ENCODE assay signal across 29 mouse cellular contexts in the genomic region with DNA sequence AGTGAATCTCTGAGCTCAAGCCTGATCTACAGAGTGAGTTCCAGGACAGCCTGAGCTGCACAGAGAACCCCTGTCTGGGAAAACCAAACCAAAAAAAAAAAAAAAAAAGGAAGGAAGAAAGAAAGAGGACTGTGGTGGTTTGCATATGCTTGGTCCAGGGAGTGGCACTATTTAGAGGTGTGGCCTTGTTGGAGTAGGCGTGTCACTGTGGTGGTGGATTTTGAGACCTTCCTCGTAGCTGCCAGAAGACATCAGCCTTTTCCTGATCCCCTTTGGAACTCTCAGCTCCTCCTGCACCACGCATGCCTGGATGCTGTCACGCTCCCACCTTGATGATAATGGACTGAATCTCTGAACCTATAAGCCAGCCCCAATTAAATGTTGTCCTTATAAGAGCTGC. TPM values are rescaled to one million over a fixed set of nuclear protein-coding genes. Genes with fewer than 3 reads are reported as not detected.
A peak's percentile ranks its signal among the peaks of the same experiment; 100 is the strongest.
DNase-seq lines count a peak whose midpoint lies in the region; ATAC-seq and TF ChIP-seq lines count a peak whose summit lies in the region.
"Had no signal": no experiment of that assay in that cellular context is flagged by ENCODE, and none has a peak within 500 bp of the region (broad histone marks: within the 10 kb centered on the region; RNA-seq: fewer than 3 reads in every experiment).

No protein-coding gene starts in this region.

- H3K4me2 ChIP-seq in heart, embryonic 11.5 days = no peak overlapping the region
- H3K4me2 ChIP-seq: embryonic facial prominence, embryonic 13.5 days; embryonic facial prominence, embryonic 15.5 days; forebrain, embryonic 12.5 days had no signal

- H3K9me3 ChIP-seq in heart, embryonic 10.5 days = no peaks in the 10 kb centered on the region
- H3K9me3 ChIP-seq in heart, embryonic 11.5 days (replicated peaks; ENCODE audit: control insufficient read depth, low read length) = no peaks in the 10 kb centered on the region
- no peaks in the 10 kb centered on the region for H3K9me3 ChIP-seq in MEL (replicated peaks; ENCODE audit: insufficient read depth, low read length)
- H3K9me3 ChIP-seq: embryonic facial prominence, embryonic 13.5 days; embryonic facial prominence, embryonic 15.5 days; forebrain, embryonic 10.5 days; forebrain, embryonic 12.5 days; G1E had no signal

- DNase-seq in heart, embryonic 10.5 days (ENCODE audit: low spot score) = peak; percentile 9
- DNase-seq in MEL (ENCODE audit: low read depth, low spot score) (no peak), ZHBTc4 (ENCODE audit: low read depth, low spot score) (peak; percentile 53)
- DNase-seq in adrenal gland, adult 8-10 months = no peak
- DNase-seq in kidney, postnatal 10 days = no peak
- DNase-seq: adrenal gland, adult 2 months; adrenal gland, postnatal 14 days; adrenal gland, postnatal 36 days; B cell, adult 2 months; cerebellum, adult 11-12 months; cerebellum, adult 2 months; cerebellum, adult 9-11 months; cerebellum, postnatal 14 days; cerebellum, postnatal 36 days; embryo, embryonic 11 days had no signal

- H3K9ac ChIP-seq in heart, embryonic 11.5 days (ENCODE audit: low read depth, low read length) = no peak overlapping the region
- no peak overlapping the region for H3K9ac ChIP-seq in MEL (ENCODE audit: control insufficient read depth, low read depth, low read length, poor library complexity, severe bottlenecking)
- H3K9ac ChIP-seq: embryonic facial prominence, embryonic 13.5 days; embryonic facial prominence, embryonic 15.5 days; forebrain, embryonic 12.5 days had no signal

- no peak for TF ChIP-seq EP300 in MEL (IDR thresholded peaks at IDR 0.05; ENCODE audit: low read depth in 1 of 2, low read length in 2 of 2)

- no peak for TF ChIP-seq RAD21 in MEL (IDR thresholded peaks at IDR 0.05; ENCODE audit: low read depth, low read length)

- WGBS in heart, embryonic 10.5 days = 83% methylated on average over 4 of the region's 4 CpGs
- 87% methylated on average over 4 of the region's 4 CpGs for WGBS in heart, embryonic 11.5 days (ENCODE audit: insufficient replicate concordance)

- H3K27me3 ChIP-seq in heart, embryonic 10.5 days (ENCODE audit: insufficient read depth, poor library complexity, severe bottlenecking) = no peaks in the 10 kb centered on the region
- no peaks in the 10 kb centered on the region for H3K27me3 ChIP-seq in heart, embryonic 11.5 days (ENCODE audit: control insufficient read depth, insufficient read depth, low read length)
- no peaks in the 10 kb centered on the region for H3K27me3 ChIP-seq in MEL (ENCODE audit: control insufficient read depth in 1 of 2, insufficient read depth in 2 of 2, low read length in 2 of 2)
- H3K27me3 ChIP-seq: CH12.LX; embryonic facial prominence, embryonic 13.5 days; embryonic facial prominence, embryonic 15.5 days; forebrain, embryonic 12.5 days had no signal

- H3K4me1 ChIP-seq in heart, embryonic 10.5 days = no peaks in the 10 kb centered on the region
- no peaks in the 10 kb centered on the region for H3K4me1 ChIP-seq in heart, embryonic 11.5 days (ENCODE audit: control insufficient read depth, insufficient read depth, low read length)
- 0 out of 4 replicates have a peak, but pooled peaks cover 0 to 4% of the 10 kb centered on the region in 2 experiments for H3K4me1 ChIP-seq in MEL (ENCODE audit: control insufficient read depth in 1 of 2, insufficient read depth in 2 of 2, low read length in 2 of 2)
- H3K4me1 ChIP-seq: embryonic facial prominence, embryonic 13.5 days; embryonic facial prominence, embryonic 15.5 days; forebrain, embryonic 10.5 days; forebrain, embryonic 12.5 days had no signal

- no peak for ATAC-seq in heart, embryonic 11.5 days (replicated peaks; ENCODE audit: insufficient number of reproducible peaks, low FRiP score, low TSS enrichment)
- ATAC-seq: CD4-positive, CD25-positive, alpha-beta regulatory T cell, adult 4 months; forebrain, embryonic 14.5 days; forebrain, embryonic 16.5 days had no signal

- H3K79me2 ChIP-seq in MEL (ENCODE audit: control insufficient read depth, insufficient read depth, low read length, poor library complexity) = no peaks in the 10 kb centered on the region

- TF ChIP-seq CTCF in MEL (IDR thresholded peaks at IDR 0.05 in 2 of 3, conservative IDR thresholded peaks at IDR 0.05 in 1 of 3; ENCODE audit: control insufficient read depth in 1 of 3, insufficient read depth in 1 of 3, low read depth in 2 of 3, low read length in 3 of 3, poor library complexity in 1 of 3, severe bottlenecking in 1 of 3) = no peak

- no peak overlapping the region for H3K4me3 ChIP-seq in heart, embryonic 10.5 days
- no peak overlapping the region for H3K4me3 ChIP-seq in heart, embryonic 11.5 days (ENCODE audit: low read depth, low read length)
- no peak overlapping the region for H3K4me3 ChIP-seq in MEL (ENCODE audit: control insufficient read depth in 1 of 2, insufficient read depth in 1 of 2, low read depth in 2 of 2, low read length in 2 of 2)
- H3K4me3 ChIP-seq: embryonic facial prominence, embryonic 13.5 days; embryonic facial prominence, embryonic 15.5 days; erythroblast, embryonic 14.5 days; forebrain, embryonic 10.5 days; forebrain, embryonic 12.5 days had no signal

- H3K27ac ChIP-seq in heart, embryonic 10.5 days = no peak overlapping the region
- H3K27ac ChIP-seq in heart, embryonic 11.5 days (ENCODE audit: low read depth, low read length) = no peak overlapping the region
- H3K27ac ChIP-seq in MEL (ENCODE audit: control insufficient read depth, low read depth, low read length) = no peak overlapping the region
- H3K27ac ChIP-seq: embryonic facial prominence, embryonic 13.5 days; embryonic facial prominence, embryonic 15.5 days; forebrain, embryonic 10.5 days; forebrain, embryonic 12.5 days had no signal

- TF ChIP-seq POLR2A in MEL (IDR thresholded peaks at IDR 0.05; ENCODE audit: control insufficient read depth in 1 of 2, insufficient read depth in 1 of 2, low read depth in 1 of 2, low read length in 2 of 2, poor library complexity in 1 of 2) = no peak

- H3K36me3 ChIP-seq in heart, embryonic 10.5 days = peaks cover 45% of the 10 kb centered on the region
- peaks cover 16% of the 10 kb centered on the region for H3K36me3 ChIP-seq in heart, embryonic 11.5 days (ENCODE audit: control insufficient read depth, insufficient read depth, low read length)
- H3K36me3 ChIP-seq in MEL (ENCODE audit: control insufficient read depth in 1 of 2, insufficient read depth in 2 of 2, low read length in 2 of 2) = peaks cover 0 to 7% of the 10 kb centered on the region in 2 experiments; a peak in 2 of 4 replicates

TF ChIP-seq in MEL, 35 proteins besides CTCF, POLR2A, EP300 and RAD21:
- peak; percentile 32; the same call in 1 of the 2 replicates for TF ChIP-seq ZNF384 (IDR thresholded peaks at IDR 0.05; ENCODE audit: low read depth, low read length)
- no peak for TF ChIP-seq RCOR1 (IDR thresholded peaks at IDR 0.05; ENCODE audit: low read depth, low read length)

RNA-seq across cellular contexts. Expression of gene Mitd1, which starts 6.8 kb away (rescaled TPM):
- 11.8 and 19.7 TPM in 2 replicates for polyA plus RNA-seq in heart, embryonic 10.5 days (2016; fragmentation: Nextera tagmentation; extraction: Ambion mirVana)
- polyA plus RNA-seq in heart, embryonic 11.5 days (2014; fragmentation: Nextera tagmentation; extraction: Ambion mirVana) = 15.9 and 16.4 TPM in 2 replicates
- 16.3 and 20.9 TPM in 2 replicates for total RNA-seq in MEL (2012; rRNA removed)
- 10 to 100 TPM in 1 of 2 experiments, not detected in 1; 23.0 TPM for polyA plus RNA-seq in MEL (2012; ENCODE audit: insufficient read depth in 1 of 2, insufficient read length in 2 of 2, low read depth in 1 of 2, low replicate concordance in 2 of 2, missing spikeins in 1 of 2)
- total RNA-seq in adrenal gland, adult 8-10 months (2022) = 10 to 100 TPM; 11.9 to 16.9 (median 15.1) TPM

RNA-seq across cellular contexts. Expression of gene Mrpl30, which starts 6.9 kb away (rescaled TPM):
- polyA plus RNA-seq in heart, embryonic 10.5 days (2016; fragmentation: Nextera tagmentation; extraction: Ambion mirVana) = 245 and 262 TPM in 2 replicates
- 260 and 280 TPM in 2 replicates for polyA plus RNA-seq in heart, embryonic 11.5 days (2014; fragmentation: Nextera tagmentation; extraction: Ambion mirVana)
- 255 and 257 TPM in 2 replicates for total RNA-seq in MEL (2012; rRNA removed)
- polyA plus RNA-seq in MEL (2012; ENCODE audit: insufficient read depth in 1 of 2, insufficient read length in 2 of 2, low read depth in 1 of 2, low replicate concordance in 2 of 2, missing spikeins in 1 of 2) = 100 to 1,000 TPM; 189 to 260 TPM
- total RNA-seq in adrenal gland, adult 8-10 months (2022) = 100 to 1,000 TPM; 146 to 176 (median 161) TPM

RNA-seq across cellular contexts. Expression of gene Lipt1, which starts 11.9 kb away (rescaled TPM):
- 8.2 and 8.7 TPM in 2 replicates for polyA plus RNA-seq in heart, embryonic 10.5 days (2016; fragmentation: Nextera tagmentation; extraction: Ambion mirVana)
- 8.3 and 9.9 TPM in 2 replicates for polyA plus RNA-seq in heart, embryonic 11.5 days (2014; fragmentation: Nextera tagmentation; extraction: Ambion mirVana)
- total RNA-seq in MEL (2012; rRNA removed) = 7.0 and 7.9 TPM in 2 replicates
- 1 to 10 TPM in 1 of 2 experiments, not detected in 1; 7.1 TPM for polyA plus RNA-seq in MEL (2012; ENCODE audit: insufficient read depth in 1 of 2, insufficient read length in 2 of 2, low read depth in 1 of 2, low replicate concordance in 2 of 2, missing spikeins in 1 of 2)
- total RNA-seq in adrenal gland, adult 8-10 months (2022) = 10 to 100 TPM; 13.6 to 15.7 (median 14.9) TPM
- polyA plus RNA-seq: erythroblast, embryonic 14.5 days had no signal

RNA-seq across cellular contexts. Expression of gene Tsga10, which starts 17.2 kb away (rescaled TPM):
- 4.1 and 4.6 TPM in 2 replicates for polyA plus RNA-seq in heart, embryonic 10.5 days (2016; fragmentation: Nextera tagmentation; extraction: Ambion mirVana)
- polyA plus RNA-seq in heart, embryonic 11.5 days (2014; fragmentation: Nextera tagmentation; extraction: Ambion mirVana) = 4.2 and 4.6 TPM in 2 replicates
- 0.35 and 0.49 TPM in 2 replicates for total RNA-seq in MEL (2012; rRNA removed)
- under 1 TPM in 1 of 2 experiments, not detected in 1; 0.64 TPM for polyA plus RNA-seq in MEL (2012; ENCODE audit: insufficient read depth in 1 of 2, insufficient read length in 2 of 2, low read depth in 1 of 2, low replicate concordance in 2 of 2, missing spikeins in 1 of 2)
- 1 to 10 TPM; 3.9 to 6.6 (median 5.3) TPM for total RNA-seq in adrenal gland, adult 8-10 months (2022)

RNA-seq across cellular contexts. Expression of gene Lyg2, which starts 32.9 kb away (rescaled TPM):
- polyA plus RNA-seq in heart, embryonic 10.5 days (2016; fragmentation: Nextera tagmentation; extraction: Ambion mirVana) = not detected in 2 replicates
- polyA plus RNA-seq in heart, embryonic 11.5 days (2014; fragmentation: Nextera tagmentation; extraction: Ambion mirVana) = not detected in 2 replicates
- not detected in 2 replicates for total RNA-seq in MEL (2012; rRNA removed)
- polyA plus RNA-seq in MEL (2012; ENCODE audit: insufficient read depth in 1 of 2, insufficient read length in 2 of 2, low read depth in 1 of 2, low replicate concordance in 2 of 2, missing spikeins in 1 of 2) = not detected
- not detected for total RNA-seq in adrenal gland, adult 8-10 months (2022)
- total RNA-seq: adrenal gland, adult 2 months; adrenal gland, postnatal 14 days; adrenal gland, postnatal 36 days; CH12.LX; common myeloid progenitor, adult 5-6 weeks had no signal
- polyA plus RNA-seq: adrenal gland, adult 2 months; CD4-positive, CD25-positive, alpha-beta regulatory T cell, adult 4 months; embryonic facial prominence, embryonic 11.5 days; embryonic facial prominence, embryonic 13.5 days; erythroblast, embryonic 14.5 days; forebrain, embryonic 10.5 days; forebrain, embryonic 12.5 days; forebrain, embryonic 14.5 days; forebrain, embryonic 16.5 days; frontal cortex, adult 2 months; G1E had no signal

Comparison
In these comparisons a context has a peak if more than half of its experiments do, and no peak if none do; other contexts are left out.
1. DNase-seq: peak in heart, embryonic 10.5 days (single experiment) and ZHBTc4 (single experiment); none in MEL (single experiment), adrenal gland, adult 8-10 months (single experiment) and kidney, postnatal 10 days (single experiment).